Mouse (Mus musculus): ENCODE data around the gene Osbpl10. TPM values are rescaled to one million over a fixed set of nuclear protein-coding genes. Genes with fewer than 3 reads are reported as not detected.

The Osbpl10 gene
- polyA plus RNA-seq (2021): 9.9 TPM

DNA sequence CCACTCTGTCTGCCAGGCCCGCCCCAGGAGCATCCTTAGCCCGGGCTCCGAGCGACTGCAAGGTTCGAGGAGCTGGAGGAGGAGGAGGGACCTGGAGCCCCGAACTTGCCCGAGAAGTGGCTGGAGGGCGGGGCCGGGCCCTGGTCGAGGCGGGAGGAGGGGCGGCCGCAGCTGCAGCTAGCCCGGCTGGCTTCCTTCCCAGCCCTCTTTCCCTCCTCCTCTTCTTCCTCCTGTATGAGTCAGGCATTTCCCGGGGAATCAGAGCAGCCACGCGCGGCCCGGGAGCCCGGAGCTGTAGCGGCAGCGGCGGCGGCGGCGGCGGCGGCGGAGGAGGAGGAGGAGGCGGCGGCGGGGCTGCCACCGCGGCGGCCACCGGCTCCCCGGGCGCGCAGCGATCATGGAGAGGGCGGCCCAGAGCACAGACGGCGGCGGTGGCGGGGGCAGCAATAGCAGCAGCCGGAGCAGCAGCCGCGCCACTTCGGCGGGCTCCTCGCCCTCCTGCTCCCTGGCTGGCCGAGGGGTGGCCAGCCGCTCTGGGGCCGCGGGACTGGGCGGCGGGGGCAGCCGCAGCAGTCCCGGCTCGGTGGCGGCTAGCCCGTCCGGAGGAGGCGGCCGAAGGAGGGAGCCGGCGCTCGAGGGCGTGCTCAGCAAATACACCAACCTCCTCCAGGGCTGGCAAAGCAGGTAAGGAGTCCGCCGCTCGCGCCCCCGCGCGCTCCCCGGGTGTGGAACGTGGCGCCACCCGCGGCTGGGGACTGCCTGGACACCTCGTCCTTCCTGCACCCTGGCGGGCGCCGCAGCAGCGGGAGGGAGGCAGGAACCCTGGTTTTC, at the start of gene Osbpl10:
Gene Osbpl10 (plus strand): TSS at position 289 of the 831 bp plus-strand sequence.
- TF ChIP-seq CTCF (IDR thresholded peaks at IDR 0.05): peak; percentile 72
- in situ Hi-C loops (cut with MboI; ENCODE audit: low pct_unique_long_range_greater_than_20kb): no loop called here
- DNase-seq (ENCODE audit: low read depth, low spot score): peak; percentile 6
- CTCF ChIA-PET: no interaction called here
- ATAC-seq: peak; percentile 82
- POLR2A ChIA-PET: no interaction called here
- H3K27me3 ChIP-seq: no peaks in the 10 kb centered on the region

DNA sequence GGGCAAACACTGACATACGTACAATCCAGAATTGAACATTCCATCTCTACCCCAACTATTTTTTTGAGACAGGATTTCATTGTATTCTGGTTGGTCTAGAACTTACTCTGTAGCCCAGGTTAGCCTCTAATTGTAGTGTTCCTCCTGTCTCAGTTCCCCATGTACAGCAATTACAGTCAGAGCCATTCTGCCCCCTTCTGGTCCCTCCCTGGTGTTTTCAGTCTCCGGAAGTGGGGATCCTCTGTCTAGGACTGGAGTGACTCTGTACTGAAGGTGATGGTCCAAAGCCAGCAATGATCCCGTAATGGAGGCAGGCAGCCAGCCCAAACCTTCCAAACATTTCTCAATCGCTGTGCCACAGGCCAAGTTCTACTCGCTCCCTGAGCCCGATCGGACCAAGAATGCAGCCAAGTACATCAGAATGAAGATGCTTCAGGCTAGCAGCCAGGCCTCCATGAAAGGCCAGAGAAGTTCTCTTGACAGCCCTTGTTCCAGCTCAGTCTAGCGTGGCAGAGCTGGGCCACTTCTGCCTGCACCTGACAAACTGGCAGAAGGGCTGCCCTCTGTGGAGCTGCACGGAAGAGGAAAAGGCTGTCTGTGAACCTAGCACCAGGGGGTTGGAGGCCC, 47.8 kb upstream of the Osbpl10 start:
- no peak for TF ChIP-seq CTCF (IDR thresholded peaks at IDR 0.05)
- POLR2A ChIA-PET: interaction anchor here (0.6 kb wide), 1 partner anchor 86 kb away, joined by 3 read pairs; no protein-coding TSS in a partner anchor
- in situ Hi-C loops (cut with MboI; ENCODE audit: low pct_unique_long_range_greater_than_20kb): no loop called here
- CTCF ChIA-PET: interaction anchor here (0.7 kb wide), 2 partner anchors 18 to 21 kb away, joined by 3 to 4 read pairs; no protein-coding TSS in a partner anchor
- peak; percentile 56 for ATAC-seq
- no peaks in the 10 kb centered on the region for H3K27me3 ChIP-seq
- DNase-seq (ENCODE audit: low read depth, low spot score): peak; percentile 85

- in situ Hi-C loops (cut with MboI; ENCODE audit: low pct_unique_long_range_greater_than_20kb): no loop called here
- CTCF ChIA-PET: interaction anchor here (1.6 kb wide), 1 partner anchor 24 kb away, joined by 3 read pairs; no protein-coding TSS in a partner anchor
Measured at GRCm38 (mm10) chr9:114932607-114933006, 45.8 kb upstream of the Osbpl10 start.

DNA sequence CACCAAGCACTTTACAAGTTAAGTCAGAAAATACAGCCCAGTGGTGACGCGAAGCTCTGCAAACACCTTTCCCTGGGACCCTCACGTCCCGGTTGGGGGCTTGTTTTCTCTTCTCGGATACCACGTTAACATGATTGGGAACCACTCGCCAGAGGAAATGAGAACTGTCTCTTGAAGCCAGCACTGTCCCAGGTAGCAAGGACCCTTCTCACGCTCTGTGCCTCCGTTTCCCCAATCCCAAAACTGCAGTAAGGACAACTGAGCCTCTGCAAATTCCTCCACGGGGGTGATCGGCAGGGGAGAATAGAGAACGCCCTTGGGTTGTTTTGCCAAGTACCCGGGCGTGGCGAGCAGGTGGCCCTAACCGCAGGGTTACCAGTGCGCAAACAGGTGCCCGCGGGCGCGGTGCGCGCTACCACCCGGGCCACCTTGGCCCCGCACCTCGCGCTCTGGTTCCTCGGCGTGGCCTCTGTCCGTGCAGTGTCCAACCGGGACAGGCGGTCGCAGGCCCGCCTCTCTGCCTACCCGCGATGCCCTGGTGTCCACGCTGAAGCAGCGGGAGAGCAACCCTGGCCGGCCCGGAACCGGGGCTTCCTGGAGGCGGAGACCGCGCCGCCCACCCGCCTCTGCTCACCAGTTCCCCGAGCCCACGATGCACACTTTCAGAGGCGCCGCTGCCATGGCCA, 45.2 kb upstream of the Osbpl10 start:
- H3K27me3 ChIP-seq: no peaks in the 10 kb centered on the region
- POLR2A ChIA-PET: interaction anchor here (0.6 kb wide), 1 partner anchor 89 kb away, joined by 3 read pairs; no protein-coding TSS in a partner anchor
- DNase-seq (ENCODE audit: low read depth, low spot score) (no peak), ATAC-seq (peak; percentile 37)
- no peak for TF ChIP-seq CTCF (IDR thresholded peaks at IDR 0.05)
- in situ Hi-C loops (cut with MboI; ENCODE audit: low pct_unique_long_range_greater_than_20kb): no loop called here
- CTCF ChIA-PET: interaction anchor here (1.6 kb wide), 1 partner anchor 24 kb away, joined by 3 read pairs; no protein-coding TSS in a partner anchor

More at GRCm38 (mm10) chr9:114932607-114933006, 45.8 kb upstream of the Osbpl10 start:
- ATAC-seq (no peak), DNase-seq (ENCODE audit: low read depth, low spot score) (peak; percentile 20)
- POLR2A ChIA-PET: no interaction called here
- no peak for TF ChIP-seq CTCF (IDR thresholded peaks at IDR 0.05)
- no peaks in the 10 kb centered on the region for H3K27me3 ChIP-seq

DNA sequence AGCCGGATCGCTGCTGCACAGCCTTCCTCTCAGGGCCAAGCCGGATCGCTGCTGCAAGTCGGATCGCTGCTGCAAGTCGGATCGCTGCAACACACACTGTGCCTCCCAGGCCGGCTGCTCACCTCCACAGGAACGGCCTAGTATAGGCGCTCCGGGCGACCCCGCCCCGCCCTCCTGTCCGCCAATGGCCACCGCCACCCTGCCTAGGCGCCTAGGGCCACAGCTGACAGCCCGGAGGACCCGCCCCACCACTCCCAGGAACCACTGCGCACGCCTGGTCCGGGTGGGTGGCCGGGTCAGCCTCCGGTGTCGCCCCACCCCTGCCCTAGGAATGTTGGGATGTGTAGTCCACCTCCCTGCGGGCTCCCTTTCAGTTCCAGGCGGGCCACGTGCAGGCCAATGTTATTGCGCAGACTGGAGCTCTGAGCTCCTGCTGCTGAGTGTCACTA, 44.6 kb upstream of the Osbpl10 start, which contains the start of gene Gpd1l:
Gene Gpd1l (minus strand): TSS at position 265 of the 449 bp plus-strand sequence.
- TF ChIP-seq CTCF (IDR thresholded peaks at IDR 0.05): no peak
- DNase-seq (ENCODE audit: low read depth, low spot score): peak; percentile 67
- ChIA-PET CTCF (no interaction called here), POLR2A (no interaction called here)
- in situ Hi-C loops (cut with MboI; ENCODE audit: low pct_unique_long_range_greater_than_20kb): no loop called here
- peak; percentile 93 for ATAC-seq
- no peaks in the 10 kb centered on the region for H3K27me3 ChIP-seq

- ChIA-PET POLR2A (no interaction called here), CTCF (no interaction called here)
- DNase-seq (ENCODE audit: low read depth, low spot score) (no peak), ATAC-seq (no peak)
- H3K27me3 ChIP-seq: no peaks in the 10 kb centered on the region
- no peak for TF ChIP-seq CTCF (IDR thresholded peaks at IDR 0.05)
- in situ Hi-C loops (cut with MboI; ENCODE audit: low pct_unique_long_range_greater_than_20kb): no loop called here
Measured at GRCm38 (mm10) chr9:114934231-114934630, 44.1 kb upstream of the Osbpl10 start.

DNA sequence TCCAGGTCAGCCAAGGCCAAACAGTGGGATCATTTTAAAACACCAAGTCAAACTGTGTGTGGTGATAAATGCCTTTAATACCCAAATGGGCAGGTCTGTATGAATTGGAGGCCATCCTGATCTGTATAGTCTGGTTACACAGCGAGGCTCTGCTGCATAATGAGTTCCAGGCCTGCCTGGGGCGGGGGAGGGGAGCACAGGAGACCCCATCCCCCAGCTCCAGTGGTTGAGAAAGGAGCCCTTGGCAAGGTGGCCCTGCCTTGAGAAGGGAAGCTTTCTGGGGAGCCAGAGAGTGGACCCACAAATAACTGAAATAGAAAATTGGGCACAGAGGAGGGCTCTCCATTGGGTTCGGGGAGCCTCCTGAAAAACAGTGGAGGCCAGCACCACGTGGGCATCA, 43.0 kb upstream of the Osbpl10 start:
- ChIA-PET CTCF (no interaction called here), POLR2A (no interaction called here)
- no peaks in the 10 kb centered on the region for H3K27me3 ChIP-seq
- DNase-seq (ENCODE audit: low read depth, low spot score) (no peak), ATAC-seq (no peak)
- no peak for TF ChIP-seq CTCF (IDR thresholded peaks at IDR 0.05)
- in situ Hi-C loops (cut with MboI; ENCODE audit: low pct_unique_long_range_greater_than_20kb): no loop called here

- ChIA-PET CTCF (no interaction called here), POLR2A (no interaction called here)
- no peaks in the 10 kb centered on the region for H3K27me3 ChIP-seq
- in situ Hi-C loops (cut with MboI; ENCODE audit: low pct_unique_long_range_greater_than_20kb): no loop called here
- no peak for TF ChIP-seq CTCF (IDR thresholded peaks at IDR 0.05)
- DNase-seq (ENCODE audit: low read depth, low spot score) (no peak), ATAC-seq (no peak)
Measured at GRCm38 (mm10) chr9:114936687-114937086, 41.7 kb upstream of the Osbpl10 start.

DNA sequence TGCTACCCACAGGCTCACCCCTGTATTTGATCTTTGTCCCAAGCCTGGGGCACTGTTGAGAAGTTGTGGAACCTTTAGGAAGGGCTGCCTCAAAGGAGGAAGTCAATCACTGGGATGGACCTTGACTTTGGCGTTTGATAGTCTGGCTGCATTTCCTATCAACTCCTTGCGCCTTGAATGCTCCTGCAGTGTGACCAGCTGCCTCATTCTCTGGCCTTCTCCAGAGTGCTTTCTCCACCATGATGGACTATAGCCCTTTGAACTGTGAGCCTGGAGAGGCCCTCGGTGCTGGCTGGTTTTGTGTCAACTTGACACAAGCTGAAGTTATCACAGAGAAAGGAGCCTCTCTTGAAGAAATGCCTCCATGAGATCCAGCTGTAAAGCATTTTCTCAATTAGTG, 33.7 kb upstream of the Osbpl10 start:
- DNase-seq (ENCODE audit: low read depth, low spot score): no peak
- no peaks in the 10 kb centered on the region for H3K27me3 ChIP-seq
- CTCF ChIA-PET: no interaction called here
- no peak for ATAC-seq
- TF ChIP-seq CTCF (IDR thresholded peaks at IDR 0.05): no peak
- POLR2A ChIA-PET: no interaction called here
- in situ Hi-C loops (cut with MboI; ENCODE audit: low pct_unique_long_range_greater_than_20kb): no loop called here

GRCm38 (mm10) chr9:114945576-114945975, 32.8 kb upstream of the Osbpl10 start:
- no peak for TF ChIP-seq CTCF (IDR thresholded peaks at IDR 0.05)
- ChIA-PET CTCF (no interaction called here), POLR2A (no interaction called here)
- DNase-seq (ENCODE audit: low read depth, low spot score) (no peak), ATAC-seq (no peak)
- in situ Hi-C loops (cut with MboI; ENCODE audit: low pct_unique_long_range_greater_than_20kb): no loop called here
- no peaks in the 10 kb centered on the region for H3K27me3 ChIP-seq
